Mouse (Mus musculus) right cerebral cortex, postnatal 4 days (tissue): ENCODE measurements around the gene Olfr700.
"Not testable (repeated sequence)": the region's sequence is repeated elsewhere in the genome, so short reads cannot be mapped to it uniquely, and the experiment has no call there.

Experiments used
- DNase-seq: peaks from one replicate; pipeline ENCODE4 v3.0.0-alpha.2; 2022

The Olfr700 gene

DNA sequence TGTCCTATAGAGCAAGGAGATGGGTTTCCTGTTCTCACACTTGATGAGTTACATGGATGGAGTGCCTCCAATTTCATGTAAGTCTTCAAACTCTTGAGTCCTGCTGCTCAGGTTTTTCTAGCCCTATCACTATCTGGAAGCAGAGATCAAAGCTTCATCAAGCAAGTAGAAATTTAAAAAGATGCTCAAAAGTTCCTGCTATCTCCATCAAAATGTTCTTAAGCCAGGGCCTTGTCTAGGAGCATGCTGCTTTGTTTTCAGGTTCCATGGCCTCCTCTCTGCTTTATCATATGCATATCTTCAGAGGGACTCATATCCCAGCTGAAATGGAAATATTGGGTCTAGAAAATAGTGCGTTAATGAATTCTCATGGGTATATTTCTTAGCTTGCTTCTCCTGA, at the start of gene Olfr700:
Gene Olfr700, minus strand, starts transcription at position 101 of the 400 bp plus-strand sequence.
- no peak for DNase-seq

DNA sequence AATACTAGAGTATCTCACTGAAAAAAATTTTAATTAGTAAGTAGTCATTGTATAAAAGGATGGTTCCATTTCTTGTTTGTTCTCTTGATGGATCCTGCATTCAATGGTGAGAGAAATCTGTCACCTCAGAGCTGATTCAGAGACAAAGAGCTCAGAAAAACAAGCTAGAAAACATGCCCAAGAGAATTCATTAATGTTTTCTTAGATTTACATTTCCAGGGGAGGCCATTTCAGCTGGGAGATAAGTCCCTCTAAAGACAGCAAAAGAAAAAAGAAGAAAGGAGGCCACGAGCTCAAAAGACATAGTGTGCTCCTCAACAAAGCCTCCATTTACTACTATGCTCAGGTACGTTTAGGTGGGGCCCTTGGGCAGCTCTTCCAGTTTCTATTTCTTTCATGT, 34.4 kb upstream of the Olfr700 start, which contains the start of gene Olfr703:
Gene Olfr703, plus strand, starts transcription at position 301 of the 400 bp plus-strand sequence.
- DNase-seq, result no peak

DNA sequence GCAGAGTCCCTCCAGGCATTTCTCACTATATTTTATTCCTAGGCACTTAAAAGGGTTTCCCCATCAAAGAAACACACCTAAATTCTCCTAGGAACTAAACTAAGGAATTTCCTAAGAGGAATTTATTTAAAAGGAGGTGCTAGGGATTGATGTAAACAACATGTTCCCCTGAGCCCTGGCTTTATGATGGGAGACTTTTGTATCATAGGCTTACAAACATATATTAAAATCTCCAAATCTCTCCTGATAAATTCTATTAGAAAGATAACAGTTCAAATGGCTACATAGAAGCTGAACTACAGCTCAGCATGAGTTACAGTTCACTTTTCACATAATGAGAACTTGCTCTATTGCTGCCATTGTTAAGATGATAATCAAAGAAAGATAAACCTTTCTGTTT, 25.2 kb upstream of the Olfr700 start, which contains the start of gene Olfr702:
Gene Olfr702, minus strand, starts transcription at position 101 of the 400 bp plus-strand sequence.
- no peak for DNase-seq

DNA sequence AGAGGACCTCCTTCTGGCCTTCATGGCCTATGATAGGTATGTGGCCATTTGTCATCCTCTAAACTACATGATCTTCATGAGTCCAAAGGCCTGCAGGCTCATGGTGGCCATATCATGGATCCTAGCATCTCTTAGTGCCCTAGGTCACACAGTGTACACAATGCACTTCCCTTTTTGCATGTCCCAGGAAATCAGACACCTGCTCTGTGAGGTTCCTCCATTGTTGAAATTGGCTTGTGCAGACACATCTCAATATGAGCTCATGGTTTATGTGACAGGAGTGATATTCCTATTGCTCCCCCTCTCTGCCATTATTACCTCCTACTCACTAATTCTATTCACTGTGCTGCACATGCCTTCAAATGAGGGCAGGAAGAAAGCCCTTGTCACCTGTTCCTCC, 9.8 kb upstream of the Olfr700 start:
- no peak for DNase-seq

DNA sequence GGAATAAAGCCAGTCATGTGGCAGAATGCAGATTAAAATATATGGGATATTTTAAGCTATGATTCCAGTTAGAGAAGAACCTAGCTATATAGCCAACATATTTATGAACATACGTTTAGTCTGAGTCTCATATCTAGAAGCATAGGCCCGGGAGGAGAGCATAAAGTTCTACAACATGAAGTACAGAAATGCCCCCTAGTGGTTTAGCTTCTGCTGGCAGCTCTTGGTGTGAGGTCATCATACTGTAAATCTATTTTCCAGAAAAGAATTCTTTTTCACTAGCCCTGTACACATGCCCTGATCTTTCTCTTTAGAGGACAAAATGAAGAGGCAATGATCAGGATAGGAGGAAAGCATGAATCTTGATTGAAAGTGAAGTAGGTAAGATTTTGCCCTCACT, 7.1 kb upstream of the Olfr700 start:
- DNase-seq, result no peak

DNA sequence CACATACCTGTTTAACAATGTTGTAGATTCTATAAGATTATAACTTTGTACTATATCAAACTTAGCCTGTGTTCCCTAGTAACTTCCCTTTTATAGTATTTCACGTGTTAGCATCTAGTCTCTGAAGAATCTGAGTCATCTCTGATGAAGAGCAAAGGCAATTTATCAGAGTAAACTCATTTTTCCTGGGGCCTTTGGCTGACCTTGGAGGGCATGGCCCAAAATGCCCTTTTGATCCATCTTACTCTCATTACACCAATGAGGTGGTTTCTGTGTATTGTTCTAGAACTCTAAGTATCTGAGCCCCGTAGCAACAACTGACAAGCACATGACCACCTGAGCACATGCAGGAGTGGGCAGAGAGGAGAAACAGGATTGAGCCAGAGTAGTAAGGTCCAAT, 5.2 kb upstream of the Olfr700 start, which contains the start of gene Olfr701:
Gene Olfr701, plus strand, starts transcription at position 301 of the 400 bp plus-strand sequence.
- no peak for DNase-seq

DNA sequence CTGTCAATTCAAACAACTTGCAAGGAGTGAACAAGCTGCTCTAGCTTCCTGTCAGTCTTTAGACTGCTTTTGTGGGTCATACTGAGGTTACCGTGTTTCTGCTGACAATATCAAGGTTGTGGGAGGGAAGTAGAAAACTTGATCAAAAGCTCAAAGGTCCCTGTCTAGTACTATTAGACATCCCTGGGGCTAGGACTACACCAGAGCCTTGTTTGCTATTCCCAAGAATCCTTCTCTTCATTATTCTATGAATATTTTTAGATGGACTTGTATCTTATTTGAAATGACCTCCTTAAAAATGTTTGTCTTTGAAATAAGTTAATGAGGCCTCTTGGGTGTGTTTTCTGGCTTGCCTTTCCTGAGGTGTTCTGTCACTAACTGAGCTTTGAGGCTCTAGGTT, 15.5 kb downstream of the Olfr700 start, which contains the start of gene Olfr699:
Gene Olfr699, minus strand, starts transcription at position 101 of the 400 bp plus-strand sequence.
- no peak for DNase-seq

DNA sequence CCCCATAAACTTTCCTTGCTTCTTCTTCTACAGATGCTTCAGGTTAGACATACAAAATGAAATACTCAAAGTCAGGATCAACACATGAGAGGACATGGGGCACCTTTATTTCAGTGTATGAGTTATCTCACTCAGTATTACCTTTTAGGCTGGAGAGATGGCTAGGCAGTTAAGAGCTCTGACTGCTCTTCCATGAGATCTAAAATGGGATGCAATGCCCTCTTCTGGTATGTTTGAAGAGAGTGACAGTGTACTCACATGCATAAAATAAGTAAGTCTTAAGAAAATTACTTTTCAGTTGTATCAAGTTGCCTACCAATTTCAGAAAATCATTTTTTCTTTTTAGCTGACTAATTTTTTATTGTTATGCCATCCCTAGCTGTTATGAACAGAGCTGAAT, 20.3 kb downstream of the Olfr700 start:
- DNase-seq, result no peak

DNA sequence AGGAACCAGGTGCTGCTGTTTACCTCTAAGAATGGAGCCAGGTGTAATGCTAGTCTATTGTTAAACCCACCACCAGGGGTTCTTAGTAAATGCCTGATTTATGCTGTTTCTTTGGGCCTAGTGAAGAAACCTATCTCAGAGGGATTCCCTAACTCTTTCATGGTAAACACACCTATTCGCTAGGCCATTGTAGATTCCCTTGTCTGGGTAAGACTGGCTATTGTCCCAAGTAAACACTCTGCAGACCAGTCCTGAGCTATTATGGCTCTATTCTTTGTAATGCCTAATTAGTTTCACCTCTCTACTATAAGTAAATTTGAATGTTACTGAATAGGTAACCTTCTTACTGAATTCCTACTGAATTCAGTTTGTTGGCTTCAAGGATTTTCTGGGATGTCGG, 47.6 kb downstream of the Olfr700 start:
- DNase-seq, result not testable (repeated sequence)

DNA sequence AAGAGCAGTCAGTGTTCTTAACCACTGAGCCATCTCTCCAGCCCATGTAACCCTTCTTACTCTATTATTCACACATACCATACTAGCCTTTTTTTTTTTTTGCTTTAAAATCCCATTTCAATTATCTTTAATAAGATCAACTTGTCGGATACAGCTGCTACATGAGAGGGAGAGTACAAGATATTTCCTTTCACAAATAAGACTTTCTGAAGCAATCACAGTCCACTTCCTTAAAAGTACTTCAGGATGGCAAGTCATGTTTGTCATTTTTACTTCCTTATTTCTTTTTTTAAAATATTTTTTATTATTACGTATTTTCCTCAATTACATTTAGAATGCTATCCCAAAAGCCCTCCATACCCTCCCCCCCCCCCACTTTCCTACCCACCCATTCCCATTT, 49.8 kb downstream of the Olfr700 start:
- no peak for DNase-seq
